Mouse (Mus musculus) T-helper 1 cell (primary cell): ENCODE data around the gene Hmgcs2.

Experiments used
- in situ Hi-C: fragments of 300-600 bp; cut with MboI, MseI; formaldehyde crosslinking; loops from one replicate; pipeline ENCODE4 v1.15.1; 2025; ENCODE audit warnings: high pct_unique_total_duplicates

The Hmgcs2 gene

DNA sequence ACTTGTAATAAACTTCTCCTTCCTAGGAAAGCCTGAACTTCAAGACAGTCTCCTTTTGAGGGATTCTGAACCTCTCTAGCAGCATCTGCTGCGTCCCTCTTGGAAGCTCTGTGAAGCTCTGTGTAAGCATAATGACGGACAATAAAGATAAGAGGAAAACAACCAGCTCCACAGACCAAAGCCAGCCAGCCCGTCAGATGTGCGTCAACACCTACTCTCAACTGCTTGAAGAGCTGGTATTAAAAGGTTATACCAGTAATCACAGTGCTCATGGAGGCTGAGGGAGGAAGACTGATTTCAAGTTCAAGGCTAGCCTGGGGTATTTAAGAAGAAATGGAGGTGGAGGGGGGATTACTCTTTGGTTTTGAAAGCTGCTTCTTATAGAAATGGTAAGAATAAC lies 553 bp upstream of the Hmgcs2 start:
- in situ Hi-C loops, result no loop called here

- in situ Hi-C loops, result no loop called here
These were observed 871 bp downstream of the Hmgcs2 start for GRCm38 (mm10) chr3:98280933-98281678.

- in situ Hi-C loops, result no loop called here
These were observed 2.2 kb downstream of the Hmgcs2 start for GRCm38 (mm10) chr3:98282422-98282821.

GRCm38 (mm10) chr3:98283205-98283604 lies 3.0 kb downstream of the Hmgcs2 start:
- in situ Hi-C loops, result no loop called here

GRCm38 (mm10) chr3:98291044-98291443 lies 10.8 kb downstream of the Hmgcs2 start:
- in situ Hi-C loops, result no loop called here

DNA sequence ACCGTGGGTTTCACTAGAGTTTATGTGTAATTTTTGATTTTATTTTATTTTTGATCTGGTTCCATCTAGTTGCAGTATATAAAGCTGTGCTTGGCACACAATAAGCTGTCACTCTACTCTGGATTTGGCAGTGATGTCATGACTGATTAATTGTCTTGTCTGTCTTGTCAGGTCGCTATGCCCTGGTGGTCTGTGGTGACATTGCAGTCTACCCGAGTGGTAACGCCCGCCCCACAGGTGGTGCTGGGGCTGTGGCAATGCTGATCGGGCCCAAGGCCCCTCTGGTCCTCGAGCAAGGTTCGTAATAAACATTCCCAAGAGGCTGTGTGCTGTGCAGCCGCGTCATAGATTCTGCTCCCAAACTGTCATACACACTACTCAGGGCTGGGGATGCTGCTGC lies 15.7 kb downstream of the Hmgcs2 start:
- in situ Hi-C loops, result no loop called here

- in situ Hi-C loops, result no loop called here
These were observed 19.3 kb downstream of the Hmgcs2 start for GRCm38 (mm10) chr3:98299391-98300100.

DNA sequence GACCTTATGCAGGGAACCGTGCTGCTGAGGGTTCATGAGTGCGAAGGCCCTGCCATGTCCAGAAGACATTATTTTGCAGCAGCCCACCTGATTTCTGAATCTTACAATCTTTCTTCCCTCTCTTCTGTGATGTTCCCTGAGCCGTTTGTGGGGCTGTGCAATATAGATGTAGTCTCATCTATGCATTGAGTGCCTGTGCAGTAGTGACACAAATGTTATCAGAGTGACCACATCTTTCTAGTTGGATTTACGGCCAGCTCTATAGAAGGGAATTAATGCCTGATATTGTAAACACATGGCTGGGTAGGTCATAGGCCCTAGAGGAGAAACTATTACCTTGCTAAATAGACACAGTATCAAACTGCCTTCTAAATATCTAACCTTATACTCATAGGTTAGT lies 20.0 kb downstream of the Hmgcs2 start:
- in situ Hi-C loops, result no loop called here

DNA sequence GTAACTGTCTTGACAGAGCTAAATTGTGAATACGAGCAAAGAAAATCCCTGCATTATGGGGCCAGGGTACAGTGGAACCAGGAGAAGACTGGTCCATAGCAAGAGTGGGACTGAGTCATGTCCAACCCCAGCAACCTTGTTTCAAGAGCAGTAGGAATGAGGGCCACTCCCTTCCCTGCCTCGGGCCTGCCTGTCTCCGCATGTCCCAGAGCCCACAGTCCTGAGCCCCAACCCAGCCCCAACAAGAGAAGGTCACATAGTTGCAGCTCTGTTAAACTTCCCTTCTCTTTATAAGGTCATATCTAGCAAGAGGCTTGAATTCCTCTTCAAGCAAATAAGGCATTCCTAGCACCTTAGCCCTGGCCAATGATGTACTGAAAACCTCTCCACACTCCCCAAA lies 21.5 kb downstream of the Hmgcs2 start:
- in situ Hi-C loops, result no loop called here

DNA sequence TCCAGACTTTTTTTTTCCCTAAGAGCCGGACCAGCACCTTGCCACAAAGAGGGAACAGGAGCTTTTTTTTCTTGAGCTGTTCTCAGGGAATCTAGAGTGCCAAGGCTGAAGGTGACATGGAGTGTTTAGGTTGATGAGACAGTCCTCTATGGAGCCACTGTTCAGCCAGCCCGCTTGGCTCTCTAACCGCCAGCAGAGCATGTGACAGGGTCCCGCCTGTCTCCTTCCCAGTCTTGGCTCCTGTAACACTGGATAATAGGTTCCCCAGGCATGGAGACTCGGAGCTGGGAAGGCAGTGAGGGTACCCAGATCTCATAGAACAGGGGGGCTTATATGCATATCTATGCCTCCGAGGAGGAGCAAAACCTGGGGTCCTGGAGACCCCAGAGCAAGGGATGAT lies 28.4 kb downstream of the Hmgcs2 start:
- in situ Hi-C loops, result no loop called here

- in situ Hi-C loops, result loop anchor here (5.0 to 10.0 kb wide), 3 partner anchors 83 to 1844 kb away; no protein-coding TSS in a partner anchor
These were observed 30.2 kb downstream of the Hmgcs2 start for GRCm38 (mm10) chr3:98310456-98310855.

GRCm38 (mm10) chr3:98312867-98313266 lies 32.6 kb downstream of the Hmgcs2 start:
- in situ Hi-C loops, result loop anchor here (5.0 to 10.0 kb wide), 3 partner anchors 86 to 1842 kb away; no protein-coding TSS in a partner anchor

- in situ Hi-C loops, result loop anchor here (5.0 to 10.0 kb wide), 3 partner anchors 86 to 1841 kb away; no protein-coding TSS in a partner anchor
These were observed 33.3 kb downstream of the Hmgcs2 start for GRCm38 (mm10) chr3:98313294-98314155.

DNA sequence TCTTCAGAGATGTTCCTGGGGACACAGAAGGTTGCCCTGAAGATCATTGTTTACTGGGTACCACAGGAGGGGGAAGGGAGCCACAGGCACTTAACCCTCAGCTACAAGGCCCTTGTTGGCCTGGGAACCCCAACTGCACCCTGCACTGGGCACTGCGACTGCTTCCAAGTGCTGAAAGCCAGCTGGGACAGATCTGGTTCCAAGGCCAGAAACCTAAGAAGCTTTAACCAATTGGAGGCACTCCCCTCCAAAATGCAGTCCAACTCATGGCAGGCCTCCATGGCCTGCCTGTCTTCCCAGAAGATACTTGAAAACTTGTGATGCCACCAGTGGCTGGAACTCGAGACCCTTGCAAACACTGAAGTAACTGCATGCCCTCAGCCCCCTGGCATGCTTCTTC lies 34.9 kb downstream of the Hmgcs2 start:
- in situ Hi-C loops, result loop anchor here (5.0 to 10.0 kb wide), 3 partner anchors 140 to 1840 kb away; no protein-coding TSS in a partner anchor

- in situ Hi-C loops, result loop anchor here (5.0 to 10.0 kb wide), 3 partner anchors 142 to 1838 kb away; no protein-coding TSS in a partner anchor
These were observed 36.9 kb downstream of the Hmgcs2 start for GRCm38 (mm10) chr3:98317143-98317542.

DNA sequence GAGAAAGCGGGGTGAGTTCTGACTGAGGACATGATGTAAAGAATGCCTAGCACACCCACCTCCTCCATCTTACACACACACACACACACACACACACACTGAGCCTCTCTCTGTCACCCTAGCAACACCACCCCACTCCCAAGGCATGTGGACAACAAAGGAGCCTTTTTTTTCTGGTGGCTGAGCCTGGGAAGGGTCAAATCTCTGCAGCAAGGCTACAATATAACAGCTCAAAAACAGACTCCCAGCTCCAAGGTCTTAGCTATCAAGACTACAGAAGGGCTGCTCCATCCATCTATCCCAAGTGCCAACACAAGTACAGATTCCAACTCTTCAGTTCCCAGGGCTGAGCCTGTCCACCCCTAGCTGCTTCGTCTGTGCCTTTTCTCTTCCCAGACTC lies 39.0 kb downstream of the Hmgcs2 start:
- in situ Hi-C loops, result loop anchor here (5.0 to 10.0 kb wide), 3 partner anchors 144 to 1836 kb away; no protein-coding TSS in a partner anchor

GRCm38 (mm10) chr3:98322209-98322608 lies 42.0 kb downstream of the Hmgcs2 start:
- in situ Hi-C loops, result no loop called here

GRCm38 (mm10) chr3:98324235-98324634 lies 44.0 kb downstream of the Hmgcs2 start:
- in situ Hi-C loops, result no loop called here

DNA sequence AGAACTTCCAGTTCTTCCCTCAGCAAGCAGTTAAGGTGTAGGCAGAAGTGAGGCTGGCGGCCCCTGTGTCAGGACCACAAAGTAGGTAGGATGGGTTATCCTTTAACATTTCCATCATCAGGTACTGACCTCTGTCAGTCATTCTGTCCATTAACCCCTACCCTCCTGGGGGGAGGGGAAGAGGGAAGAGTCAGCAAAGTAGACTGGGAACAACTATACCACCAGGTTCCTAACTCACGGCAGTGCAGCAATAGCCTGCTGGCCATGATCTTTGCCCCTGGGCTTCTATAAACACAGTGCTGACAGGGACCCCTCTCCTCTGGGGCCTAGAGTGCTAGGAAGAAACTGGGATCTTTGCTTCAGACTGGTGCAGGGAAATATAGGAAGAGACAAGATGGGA lies 53.8 kb downstream of the Hmgcs2 start:
- in situ Hi-C loops, result no loop called here

DNA sequence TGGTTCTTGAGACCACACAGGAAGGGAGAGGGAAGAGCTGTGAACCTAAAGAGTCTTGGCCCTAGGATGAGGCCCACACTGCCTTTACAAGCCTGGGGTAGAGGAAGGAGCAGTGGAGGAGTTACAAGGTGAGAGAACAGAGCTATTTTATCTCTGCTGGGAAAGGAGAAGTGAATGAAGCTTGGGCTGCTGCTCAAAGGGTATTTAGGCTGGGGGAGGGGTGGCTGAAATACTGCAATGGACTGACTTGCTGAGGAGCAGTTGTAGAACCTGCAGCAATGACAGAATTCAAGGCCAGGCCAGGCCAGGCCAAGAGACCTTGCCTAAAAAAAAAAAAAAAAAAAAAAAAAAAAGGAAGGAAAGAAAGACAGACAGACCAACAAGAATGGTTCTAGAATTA lies 55.1 kb downstream of the Hmgcs2 start:
- in situ Hi-C loops, result no loop called here

DNA sequence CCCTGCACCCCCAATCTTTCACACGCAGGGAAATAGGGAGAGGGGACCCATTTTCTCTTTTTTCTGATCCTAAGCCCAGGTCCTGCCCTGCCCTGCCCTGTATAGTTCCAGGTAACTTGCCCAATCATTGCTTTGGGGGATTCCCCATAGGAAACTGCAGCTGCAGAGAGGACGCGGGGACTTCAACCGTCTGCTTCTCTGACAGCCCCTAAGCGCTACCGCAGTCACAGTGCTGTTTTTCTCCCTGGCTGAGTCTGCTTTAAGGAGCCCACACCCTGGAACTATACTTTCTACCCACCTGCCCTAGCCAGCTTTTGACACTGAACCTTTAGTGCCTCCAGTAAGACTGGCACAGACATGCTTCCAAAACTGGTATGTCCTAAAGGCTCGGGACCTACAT lies 55.7 kb downstream of the Hmgcs2 start:
- in situ Hi-C loops, result no loop called here
